Mouse (Mus musculus) stomach, postnatal 0 days (tissue): ENCODE results near the gene Sdk2.

Experiments used
- CTCF ChIP-seq: IDR thresholded peaks from 2 replicates; pipeline ENCODE4 v1.5.1; 2016; ENCODE audit warnings: antibody characterized with exemption, low read depth, mild to moderate bottlenecking, moderate library complexity
- EP300 ChIP-seq: optimal IDR thresholded peaks from 2 replicates; pipeline ENCODE3; 2016; ENCODE audit warnings: antibody characterized with exemption

DNA sequence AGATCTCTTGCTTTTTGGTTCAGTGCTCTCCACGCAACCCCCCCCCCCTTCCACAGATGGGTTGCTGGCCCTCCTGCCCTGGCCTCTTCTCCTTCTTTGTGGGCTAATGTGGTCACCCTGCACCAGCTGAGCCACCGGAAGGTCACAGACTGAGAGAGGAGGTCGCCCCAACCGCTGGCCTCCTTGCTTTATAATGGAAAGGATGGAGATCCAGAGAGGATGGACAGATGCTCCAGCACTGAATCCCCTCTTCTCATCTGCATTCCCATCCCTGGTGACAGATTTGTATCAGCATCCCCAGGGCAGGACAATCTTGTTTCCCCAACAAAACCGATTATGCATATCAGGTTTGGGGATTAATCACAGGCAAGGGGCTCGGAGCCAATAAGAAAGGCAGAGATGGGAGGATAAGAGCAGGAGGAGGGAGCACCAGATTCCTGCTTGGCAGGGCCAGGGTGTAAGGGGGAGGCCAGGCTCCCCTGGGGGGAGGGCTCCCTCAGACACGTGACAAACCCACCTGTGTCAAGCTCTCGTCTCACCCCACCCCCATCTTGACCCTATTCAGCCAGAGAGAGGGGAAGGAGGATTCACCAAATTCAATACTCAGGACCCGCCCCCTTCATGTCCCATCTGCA lies 124.6 kb downstream of the Sdk2 start:
- TF ChIP-seq CTCF (no peak), EP300 (no peak)
